ENCODE assay signal across 8 mouse cellular contexts in genomic region chr1:171037861-171038721, GRCm38 (mm10). TPM values are rescaled to one million over a fixed set of nuclear protein-coding genes. Genes with fewer than 3 reads are reported as not detected.
DNase-seq lines count a peak whose midpoint lies in the region; ATAC-seq lines count a peak whose summit lies in the region.

No protein-coding gene starts in this region.

- H3K9ac ChIP-seq in hindbrain, embryonic 13.5 days = peak overlapping the region; percentile 87

- peaks cover 14% of the 10 kb centered on the region for H3K4me1 ChIP-seq in hindbrain, embryonic 13.5 days (replicated peaks)

- H3K4me3 ChIP-seq in hindbrain, embryonic 13.5 days = peak overlapping the region; percentile 82

- WGBS in hindbrain, embryonic 13.5 days = under 1% methylated on average over 47 of the region's 47 CpGs

- H3K4me2 ChIP-seq in hindbrain, embryonic 13.5 days = peak overlapping the region; percentile 52

- H3K27me3 ChIP-seq in hindbrain, embryonic 13.5 days = peaks cover 10% of the 10 kb centered on the region

- DNase-seq in NIH3T3 (ENCODE audit: low read depth) = peak; percentile 95
- peak; percentile 91 to 92 for DNase-seq in cerebellum, postnatal 14 days
- DNase-seq in frontal cortex, postnatal 14 days (ENCODE audit: low spot score in 2 of 2) = peak; percentile 53 to 83
- DNase-seq in layer of hippocampus, postnatal 25 days (ENCODE audit: extremely low spot score in 1 of 2, low spot score in 1 of 2) = peak; percentile 85 to 88
- peak; percentile 87 for DNase-seq in lung, postnatal 14 days
- peak; percentile 71 for DNase-seq in ovary, postnatal 36 days (ENCODE audit: low spot score)
- DNase-seq in thymus, postnatal 25 days = peak; percentile 82

- peak overlapping the region; percentile 86 for H3K27ac ChIP-seq in hindbrain, embryonic 13.5 days

- H3K36me3 ChIP-seq in hindbrain, embryonic 13.5 days = no peaks in the 10 kb centered on the region

- no peaks in the 10 kb centered on the region for H3K9me3 ChIP-seq in hindbrain, embryonic 13.5 days

- peak; percentile 90 for ATAC-seq in hindbrain, embryonic 13.5 days (ENCODE audit: low FRiP score)

RNA-seq across cellular contexts. Expression of gene Fcgr4, which starts 19.4 kb away (rescaled TPM):
- 0.31 TPM in 2 replicates for polyA plus RNA-seq in hindbrain, embryonic 13.5 days (2015; fragmentation: Nextera tagmentation; extraction: Ambion mirVana)
- total RNA-seq in layer of hippocampus, postnatal 25 days (2021) = under 1 TPM in 1 of 2 experiments, not detected in 1; 0.22 TPM

RNA-seq across cellular contexts. Expression of gene Fcgr3, which starts 26.6 kb away (rescaled TPM):
- polyA plus RNA-seq in hindbrain, embryonic 13.5 days (2015; fragmentation: Nextera tagmentation; extraction: Ambion mirVana) = 8.1 and 10.0 TPM in 2 replicates
- total RNA-seq in layer of hippocampus, postnatal 25 days (2021) = 10 to 100 TPM; 12.1 to 14.0 TPM

Comparison
In these comparisons a context has a peak if more than half of its experiments do, and no peak if none do; other contexts are left out.
1. Peak in every context shown above with its lines: DNase-seq, ATAC-seq, H3K4me3 ChIP-seq and H3K27ac ChIP-seq.